Mouse (Mus musculus) G1E (cell line): ENCODE results near the gene Exosc10. TPM values are rescaled to one million over a fixed set of nuclear protein-coding genes. Genes with fewer than 3 reads are reported as not detected.

ENCODE experiments used
- ATAC-seq: 2 replicates; pipeline ENCODE4 v1.8.0; 2016; ENCODE audit warnings: mild to moderate bottlenecking; ENCODE audit not compliant: insufficient number of reproducible peaks, poor library complexity, low FRiP score, severe bottlenecking; ENCODE audit errors: extremely low read depth
- DNase-seq: peaks from one replicate; pipeline ENCODE4 v3.0.0; 2012; ENCODE audit warnings: low spot score
- H3K27me3 ChIP-seq: 2 replicates; pipeline ENCODE4 v1.6.1; 2012; ENCODE audit warnings: mild to moderate bottlenecking, low read length, inconsistent platforms; ENCODE audit not compliant: insufficient read depth
- H3K36me3 ChIP-seq: replicated peaks from 2 replicates; pipeline ENCODE3; 2012; ENCODE audit warnings: mild to moderate bottlenecking, inconsistent platforms
- H3K4me1 ChIP-seq: 2 replicates; pipeline ENCODE4 v1.6.1; 2012; ENCODE audit warnings: low read depth, low read length, inconsistent platforms, mixed read lengths; ENCODE audit not compliant: insufficient read depth
- H3K4me3 ChIP-seq: 2 replicates; pipeline ENCODE4 v1.5.1; 2012; ENCODE audit warnings: low read depth, mild to moderate bottlenecking, inconsistent platforms, low read length, moderate library complexity, mixed read lengths
- H3K9me3 ChIP-seq: replicated peaks from 2 replicates; pipeline ENCODE4 v1.6.1; 2012; ENCODE audit warnings: inconsistent platforms
- CTCF ChIP-seq: IDR thresholded peaks from 2 replicates; pipeline ENCODE4 v1.5.1; 2012; ENCODE audit warnings: low read depth, low read length, inconsistent platforms, mixed read lengths
- GATA1 ChIP-seq: IDR thresholded peaks from 2 replicates; pipeline ENCODE4 v1.6.1; 2012; ENCODE audit warnings: borderline replicate concordance, low read length, inconsistent platforms, mixed read lengths
- GATA2 ChIP-seq: IDR thresholded peaks from 2 replicates; pipeline ENCODE4 v1.6.1; 2012; ENCODE audit warnings: low read depth, low read length, inconsistent platforms, borderline replicate concordance
- POLR2AphosphoS5 ChIP-seq: IDR thresholded peaks from 2 replicates; pipeline ENCODE4 v1.6.1; 2012; ENCODE audit warnings: low read depth, low read length, inconsistent platforms; ENCODE audit not compliant: insufficient replicate concordance
- TAL1 ChIP-seq: conservative IDR thresholded peaks from 2 replicates; pipeline ENCODE4 v1.6.1; 2012; ENCODE audit warnings: low read depth, low read length, inconsistent platforms, mixed read lengths
- polyA plus RNA-seq: library from polyadenylated mRNA; stranded (reverse); fragments of >175 nt; gene quantifications from 2 replicates; pipeline ENCODE4 v1.2.3, GENCODE M21; 2012
- total RNA-seq, 2 experiments: library from RNA; stranded (forward) in 1 of 2; stranded (reverse) in 1 of 2; fragments of 200-1000 nt in 1 of 2; fragments of >200 nt in 1 of 2; fragmentation: Nextera tagmentation in 1 of 2; gene quantifications; 2 replicates each; pipeline ENCODE4 v1.2.3; 2014 to 2017

Exosc10 gene
- total and polyA plus RNA-seq, 3 experiments = 55.9 to 151 (median 78.0) TPM

DNA sequence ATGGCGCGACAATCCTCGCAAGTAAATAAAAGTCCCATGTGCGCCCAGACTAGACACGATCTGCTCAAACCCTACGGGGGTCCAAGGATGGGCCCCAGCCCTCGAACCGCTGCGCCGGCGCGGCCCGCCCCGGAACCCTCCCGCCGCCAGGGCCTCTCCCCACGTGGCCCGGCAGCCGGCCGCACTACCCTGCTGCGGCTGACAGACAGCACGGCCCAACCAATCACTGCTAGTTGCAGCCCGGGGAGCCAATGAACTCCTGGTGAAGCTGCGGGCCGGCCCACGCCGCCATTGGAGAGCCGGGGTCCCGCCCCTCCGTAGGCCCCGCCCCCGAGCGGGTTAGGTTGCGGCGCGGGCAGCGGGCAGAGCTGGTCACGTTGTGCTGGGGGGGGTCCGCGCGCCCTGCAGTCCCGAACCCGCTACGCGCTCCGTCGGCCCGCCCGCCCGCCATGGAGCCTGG, 33.0 kb downstream of the Exosc10 start, which contains the start of gene Srm:
Srm (plus strand) TSS at position 333 of the 460 bp plus-strand sequence.
- ATAC-seq (peak; percentile 99), DNase-seq (peak; percentile 100)
- Histone ChIP-seq H3K9me3 (no peaks in the 10 kb centered on the region), H3K4me3 (peak within 1 kb of the TSS; percentile 98), H3K27me3 (no peaks in the 10 kb centered on the region; the same call in 1 of the 2 replicates), H3K4me1 (peaks cover 66% of the 10 kb centered on the region), H3K36me3 (peaks cover 45% of the 10 kb centered on the region)
- TF ChIP-seq TAL1 (no peak), GATA1 (no peak), GATA2 (no peak), CTCF (no peak), POLR2AphosphoS5 (no peak)

- peaks cover 63% of the 10 kb centered on the region for H3K4me1 ChIP-seq
Measured at GRCm38 (mm10) chr4:148591637-148592380, 33.6 kb downstream of the Exosc10 start.

DNA sequence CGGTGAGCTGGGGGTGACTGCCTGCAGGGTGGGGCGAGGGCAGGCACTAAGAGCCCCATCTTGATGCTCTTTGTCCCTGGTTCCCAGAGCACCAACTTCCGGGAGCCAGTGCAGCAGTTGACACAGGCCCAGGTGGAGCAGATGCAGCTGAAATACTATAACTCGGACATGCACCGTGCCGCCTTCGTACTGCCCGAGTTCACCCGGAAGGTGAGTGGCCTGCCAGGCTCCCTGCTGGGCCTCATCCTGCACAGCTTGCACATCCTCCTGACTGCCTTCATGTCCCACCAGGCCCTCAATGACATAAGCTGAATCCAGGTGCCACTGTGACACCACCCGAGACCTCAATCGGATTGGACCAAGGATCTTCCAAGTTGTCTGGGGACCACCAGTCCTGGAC, 35.8 kb downstream of the Exosc10 start:
- ATAC-seq = no peak
- no peaks in the 10 kb centered on the region; the same call in 1 of the 2 replicates for H3K27me3 ChIP-seq
- DNase-seq = no peak
- peaks cover 50% of the 10 kb centered on the region for H3K4me1 ChIP-seq
- H3K4me3 ChIP-seq = peak overlapping the region; percentile 98; the same call in 1 of the 2 replicates
- TF ChIP-seq GATA1 = no peak
- peaks cover 72% of the 10 kb centered on the region for H3K36me3 ChIP-seq
- peaks cover 2% of the 10 kb centered on the region; the same call in 1 of the 2 replicates for H3K9me3 ChIP-seq

More at GRCm38 (mm10) chr4:148591637-148592380, 33.6 kb downstream of the Exosc10 start:
- no peak for TF ChIP-seq GATA1
- TF ChIP-seq CTCF = no peak
- TF ChIP-seq POLR2AphosphoS5 = no peak
- TF ChIP-seq GATA2 = no peak
- no peak for TF ChIP-seq TAL1
- Histone ChIP-seq H3K27me3 (no peaks in the 10 kb centered on the region; the same call in 1 of the 2 replicates), H3K9me3 (no peaks in the 10 kb centered on the region), H3K36me3 (peaks cover 51% of the 10 kb centered on the region), H3K4me3 (peak overlapping the region; percentile 98)
- DNase-seq (peak; percentile 53), ATAC-seq (no peak)

- H3K36me3 ChIP-seq = peaks cover 88% of the 10 kb centered on the region
- no peak for ATAC-seq
- H3K9me3 ChIP-seq = peaks cover 2% of the 10 kb centered on the region; the same call in 1 of the 2 replicates
- DNase-seq = no peak
- TF ChIP-seq CTCF (no peak), POLR2AphosphoS5 (no peak), GATA2 (no peak)
- H3K27me3 ChIP-seq = no peaks in the 10 kb centered on the region; the same call in 1 of the 2 replicates
- H3K4me1 ChIP-seq = peaks cover 51% of the 10 kb centered on the region
- no peak overlapping the region for H3K4me3 ChIP-seq
Measured at GRCm38 (mm10) chr4:148595916-148596315, 37.7 kb downstream of the Exosc10 start.

GRCm38 (mm10) chr4:148596731-148597130, 38.5 kb downstream of the Exosc10 start:
- TF ChIP-seq GATA1 (no peak), POLR2AphosphoS5 (no peak)
- H3K27me3 ChIP-seq = no peaks in the 10 kb centered on the region; the same call in 1 of the 2 replicates
- no peak for ATAC-seq
- H3K4me1 ChIP-seq = peaks cover 51% of the 10 kb centered on the region
- DNase-seq = no peak
- H3K36me3 ChIP-seq = peaks cover 93% of the 10 kb centered on the region
- peaks cover 2% of the 10 kb centered on the region; the same call in 1 of the 2 replicates for H3K9me3 ChIP-seq
- H3K4me3 ChIP-seq = no peak overlapping the region

- Histone ChIP-seq H3K27me3 (no peaks in the 10 kb centered on the region; the same call in 1 of the 2 replicates), H3K36me3 (peaks cover 93% of the 10 kb centered on the region), H3K4me1 (peaks cover 35% of the 10 kb centered on the region), H3K4me3 (no peak overlapping the region), H3K9me3 (peaks cover 2% of the 10 kb centered on the region; the same call in 1 of the 2 replicates)
- TF ChIP-seq GATA1 (no peak), CTCF (no peak), POLR2AphosphoS5 (no peak), GATA2 (no peak), TAL1 (no peak)
- ATAC-seq (no peak), DNase-seq (no peak)
Measured at GRCm38 (mm10) chr4:148598826-148599225, 40.6 kb downstream of the Exosc10 start.

DNA sequence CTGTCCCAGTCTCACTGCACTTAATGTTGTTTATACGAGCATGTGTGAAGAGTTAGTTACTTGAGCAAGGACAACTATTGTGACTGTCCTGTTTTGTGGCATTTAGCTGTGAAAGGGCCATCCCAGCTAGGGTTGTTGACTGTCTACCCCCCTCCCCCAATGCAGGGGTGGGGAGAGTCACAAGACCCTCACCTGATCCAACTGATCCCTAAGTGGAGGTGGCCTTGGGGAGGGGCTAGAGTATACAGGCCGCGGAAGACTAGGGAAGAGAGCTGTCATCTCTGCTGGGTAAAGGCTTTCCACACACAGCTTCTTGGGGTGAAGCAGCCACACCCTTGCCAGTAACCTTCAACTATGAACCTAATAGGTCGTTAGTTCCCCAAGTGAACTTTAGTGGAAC, 42.1 kb downstream of the Exosc10 start:
- peaks cover 28% of the 10 kb centered on the region for H3K4me1 ChIP-seq
- no peaks in the 10 kb centered on the region for H3K27me3 ChIP-seq
- DNase-seq = no peak

More for the DNA sequence above, 42.1 kb downstream of the Exosc10 start:
- H3K9me3 ChIP-seq = peaks cover 2% of the 10 kb centered on the region; the same call in 1 of the 2 replicates
- no peak for ATAC-seq
- H3K36me3 ChIP-seq = peaks cover 91% of the 10 kb centered on the region
- no peak overlapping the region for H3K4me3 ChIP-seq
- TF ChIP-seq GATA2 (no peak), POLR2AphosphoS5 (no peak)
